Mouse (Mus musculus): ENCODE data around the gene Mrps36.
"Not testable (repeated sequence)": the region's sequence is repeated elsewhere in the genome, so short reads cannot be mapped to it uniquely, and the experiment has no call there.

Mrps36 gene

GRCm38 (mm10) chr13:100742831-100743230 lies 1.6 kb downstream of the Mrps36 start:
- DNase-seq (ENCODE audit: extremely low read depth, insufficient read length, low spot score): no peak

- no peak for DNase-seq (ENCODE audit: extremely low read depth, insufficient read length, low spot score)
These were observed 11.7 kb downstream of the Mrps36 start for GRCm38 (mm10) chr13:100732756-100733155.

- DNase-seq (ENCODE audit: extremely low read depth, insufficient read length, low spot score): peak; percentile 18
These were observed 12.9 kb downstream of the Mrps36 start for GRCm38 (mm10) chr13:100731462-100732046.

DNA sequence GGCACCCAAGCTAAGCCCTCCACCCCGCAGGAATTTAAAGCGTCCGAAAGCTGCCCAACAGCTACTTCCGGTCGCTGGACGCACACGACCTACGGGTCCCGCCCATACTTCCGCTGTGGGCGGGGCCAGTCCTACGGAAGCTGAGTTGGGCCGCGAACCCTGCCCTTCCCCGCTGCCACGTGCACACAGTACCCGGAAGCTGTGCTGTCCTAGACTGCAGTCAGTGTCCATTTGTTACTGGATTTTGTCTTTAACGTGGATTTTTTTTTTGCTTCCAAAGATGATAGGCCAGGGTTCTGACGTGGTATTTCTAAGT lies 13.6 kb downstream of the Mrps36 start, which contains the start of gene Cdk7:
TSS of gene Cdk7 (minus strand) at position 79 of the 316 bp plus-strand sequence.
- DNase-seq (ENCODE audit: extremely low read depth, insufficient read length, low spot score): peak; percentile 96

GRCm38 (mm10) chr13:100730153-100730860 lies 14.2 kb downstream of the Mrps36 start:
- peak; percentile 8 for DNase-seq (ENCODE audit: extremely low read depth, insufficient read length, low spot score)

- DNase-seq (ENCODE audit: extremely low read depth, insufficient read length, low spot score): not testable (repeated sequence)
These were observed 15.9 kb downstream of the Mrps36 start for GRCm38 (mm10) chr13:100728530-100728929.

GRCm38 (mm10) chr13:100728086-100728485 lies 16.4 kb downstream of the Mrps36 start:
- DNase-seq (ENCODE audit: extremely low read depth, insufficient read length, low spot score): no peak

DNA sequence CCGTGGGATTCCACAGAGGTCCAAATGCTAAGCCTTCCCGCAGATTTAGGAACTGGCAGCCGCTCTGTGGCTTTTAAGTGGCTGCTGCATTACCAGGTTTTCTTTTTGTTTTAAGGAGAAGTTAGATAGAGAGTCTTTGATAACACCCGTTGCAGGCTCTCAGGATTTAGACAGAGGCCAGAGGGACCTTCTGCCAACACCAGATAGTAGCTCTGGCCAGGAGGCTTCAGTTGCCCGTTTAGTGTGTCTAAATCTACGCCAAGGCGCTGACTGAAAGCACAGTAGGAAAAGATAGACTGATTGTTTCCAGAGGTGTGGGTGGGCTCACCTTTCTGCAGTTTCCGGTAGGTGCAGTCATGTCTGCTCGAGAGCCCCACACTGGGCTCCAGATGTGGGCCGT lies 19.3 kb downstream of the Mrps36 start:
- no peak for DNase-seq (ENCODE audit: extremely low read depth, insufficient read length, low spot score)

DNA sequence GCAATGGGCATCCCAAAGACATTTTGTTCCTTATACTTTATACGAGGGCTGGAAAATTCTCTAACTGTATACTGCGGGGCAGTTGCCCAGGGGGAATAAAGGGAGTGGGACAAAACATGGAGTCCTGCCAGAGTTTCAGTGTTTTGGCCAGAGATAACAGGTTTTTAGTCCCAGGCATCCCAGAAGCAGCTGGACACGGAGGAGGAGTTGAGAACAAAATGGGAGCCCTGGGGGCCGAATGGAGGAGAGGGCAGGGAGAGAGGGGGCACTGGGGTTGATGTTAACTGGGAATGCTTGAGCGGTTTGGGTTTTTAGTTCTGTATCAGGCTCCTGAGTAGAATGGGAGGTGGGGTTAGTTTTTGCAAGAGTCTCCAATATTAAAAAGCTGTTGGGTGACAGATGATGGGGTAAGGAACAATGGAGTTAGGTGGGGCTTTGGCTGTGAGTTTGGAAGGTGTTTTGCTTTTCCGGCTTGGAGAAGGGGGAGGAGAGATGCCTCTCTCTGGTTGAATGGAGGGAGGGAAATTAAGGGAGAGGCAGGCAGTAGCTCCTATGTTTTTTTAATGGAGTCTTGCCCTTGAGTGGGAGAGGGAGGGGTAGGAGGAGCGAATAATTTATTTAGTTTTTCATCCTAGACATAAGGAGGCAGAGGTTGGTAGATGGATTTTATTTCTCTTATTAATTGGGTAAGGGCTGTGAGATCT lies 20.3 kb downstream of the Mrps36 start:
- no peak for DNase-seq (ENCODE audit: extremely low read depth, insufficient read length, low spot score)

DNA sequence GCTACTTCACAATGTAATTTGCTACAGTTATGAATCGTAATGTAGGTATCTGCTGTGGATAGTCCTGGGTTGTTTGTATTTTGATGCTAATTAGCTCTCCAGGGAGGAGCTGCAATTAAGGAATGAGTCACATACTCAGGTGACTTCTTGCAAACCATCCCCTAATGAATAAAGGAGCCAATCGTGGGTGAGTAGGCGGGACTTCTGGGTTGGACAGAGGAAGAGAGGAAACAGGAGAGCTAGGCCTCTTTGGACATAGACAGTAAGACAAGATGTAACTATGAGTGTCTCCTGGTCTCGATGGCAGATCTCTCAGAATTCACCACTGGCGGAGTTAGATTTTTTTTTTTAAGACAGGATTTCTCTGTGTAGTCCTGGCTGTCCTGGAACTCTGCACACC lies 22.8 kb downstream of the Mrps36 start:
- no peak for DNase-seq (ENCODE audit: extremely low read depth, insufficient read length, low spot score)

DNA sequence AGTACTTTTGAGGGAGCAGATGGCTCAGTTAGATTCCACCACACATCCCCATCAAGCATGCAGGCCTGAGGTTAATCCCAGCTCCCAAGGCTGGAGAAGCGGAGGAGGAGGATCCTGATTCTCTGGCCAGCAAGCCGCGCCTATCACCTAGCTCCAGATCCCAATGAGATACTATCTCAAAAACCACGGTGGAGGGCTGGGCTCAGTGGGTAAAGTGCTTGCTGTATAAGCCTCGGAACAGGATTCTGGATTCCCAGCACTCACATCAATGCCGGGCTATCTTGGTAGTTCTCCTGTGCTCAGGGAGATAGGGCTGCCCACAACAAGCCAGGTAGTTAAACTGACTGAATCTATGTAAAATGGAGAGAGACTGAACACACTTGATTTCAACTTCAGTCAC lies 29.0 kb downstream of the Mrps36 start:
- DNase-seq (ENCODE audit: extremely low read depth, insufficient read length, low spot score): no peak

GRCm38 (mm10) chr13:100706206-100706605 lies 38.3 kb downstream of the Mrps36 start:
- DNase-seq (ENCODE audit: extremely low read depth, insufficient read length, low spot score): no peak

DNA sequence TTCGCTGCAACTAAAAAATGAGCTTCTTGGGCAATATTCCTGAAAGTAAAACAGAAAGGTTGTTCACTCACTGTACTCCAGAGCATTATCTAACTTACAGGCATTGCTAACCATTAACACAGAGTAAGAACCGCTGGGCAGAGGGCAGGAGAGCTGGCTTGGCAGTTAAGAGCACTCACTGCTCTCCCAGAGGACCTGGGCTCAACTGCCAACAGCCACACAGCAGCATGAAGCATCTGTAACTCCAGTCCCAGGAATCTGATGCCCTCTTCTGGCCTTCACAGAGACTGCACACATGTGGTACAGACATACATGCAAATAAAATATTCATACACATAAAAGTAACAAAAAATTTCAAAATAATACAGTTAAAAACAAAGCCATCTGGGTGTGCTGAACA lies 41.0 kb downstream of the Mrps36 start:
- DNase-seq (ENCODE audit: extremely low read depth, insufficient read length, low spot score): no peak

DNA sequence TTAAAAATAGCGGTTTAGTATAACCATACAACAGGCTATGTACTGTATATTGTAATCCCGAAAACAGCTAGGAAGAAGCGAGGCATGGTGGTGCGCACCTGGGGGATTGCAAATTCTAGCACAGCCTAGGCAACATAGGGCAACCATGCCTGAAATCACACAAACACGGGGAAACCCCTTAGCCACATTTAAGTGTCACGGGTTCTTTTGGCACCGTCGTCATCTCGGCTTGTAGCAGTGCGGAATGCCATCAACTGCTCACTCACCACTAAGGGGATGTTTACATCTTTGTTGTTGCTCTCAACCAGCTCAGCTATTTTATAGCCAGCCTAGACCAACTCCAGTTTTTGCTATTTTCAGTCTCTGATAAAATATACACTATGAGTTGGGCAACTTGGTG lies 45.6 kb downstream of the Mrps36 start:
- no peak for DNase-seq (ENCODE audit: extremely low read depth, insufficient read length, low spot score)

DNA sequence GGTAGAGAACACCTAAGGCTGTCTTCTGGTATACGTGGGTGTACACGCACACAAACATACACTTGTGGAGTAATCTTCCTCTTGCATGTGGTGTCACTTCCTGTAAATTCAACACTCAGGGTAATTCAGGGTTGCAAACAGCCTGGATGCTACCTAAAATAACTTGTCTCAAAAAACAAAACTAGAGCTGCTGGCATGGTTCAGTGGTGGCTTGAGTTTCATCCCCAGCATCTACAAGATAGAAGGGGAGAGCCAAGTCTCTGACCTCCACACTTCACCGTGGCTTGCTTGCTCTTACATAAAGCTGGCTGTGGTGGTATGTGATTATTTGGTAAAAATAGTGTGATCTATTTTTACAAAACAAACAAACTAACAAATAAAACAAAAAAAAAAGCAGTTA lies 46.9 kb downstream of the Mrps36 start:
- no peak for DNase-seq (ENCODE audit: extremely low read depth, insufficient read length, low spot score)

GRCm38 (mm10) chr13:100687513-100687912 lies 56.9 kb downstream of the Mrps36 start:
- no peak for DNase-seq (ENCODE audit: extremely low read depth, insufficient read length, low spot score)

Measured in 3134 (cell line).